Mouse (Mus musculus): ENCODE results near the gene Kcnj9.

DNA sequence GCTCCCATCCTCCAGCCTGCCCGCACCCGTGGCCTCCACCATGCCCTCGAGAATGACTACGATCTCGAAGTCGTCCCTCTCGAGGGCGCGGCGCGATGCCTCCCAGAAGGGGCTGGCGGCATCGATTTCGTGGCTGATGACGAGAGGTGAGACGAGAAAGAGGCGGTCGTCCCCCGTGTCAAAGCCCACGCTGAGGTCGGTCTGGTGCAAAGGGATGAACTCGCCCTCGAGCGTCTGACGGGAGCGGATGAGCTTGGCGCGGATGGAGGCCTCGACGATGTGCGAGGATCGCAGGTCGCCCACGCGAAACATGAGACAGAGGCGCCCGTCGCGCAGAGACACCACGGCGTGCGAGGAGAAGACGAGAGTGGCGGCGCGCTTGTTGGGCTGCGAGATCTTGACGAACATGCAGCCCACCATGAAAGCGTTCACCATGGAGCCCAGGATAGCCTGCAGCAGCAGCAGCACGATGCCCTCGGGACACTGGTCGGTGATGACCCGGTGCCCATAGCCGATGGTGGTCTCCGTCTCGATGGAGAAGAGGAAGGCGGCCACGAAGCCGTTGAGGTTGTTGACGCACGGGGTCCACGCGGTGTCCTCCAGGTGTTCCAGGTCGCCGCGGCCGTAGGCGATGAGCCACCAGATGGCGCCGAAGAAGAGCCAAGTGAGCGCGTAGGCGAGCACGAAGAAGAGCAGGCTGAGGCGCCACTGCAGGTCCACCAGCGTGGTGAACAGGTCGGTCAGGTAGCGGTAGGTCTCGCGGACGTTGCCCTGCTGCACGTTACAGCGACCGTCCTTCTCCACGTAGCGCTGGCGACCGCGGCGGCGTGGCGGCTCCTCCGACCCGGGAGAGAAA lies 3.2 kb downstream of the Kcnj9 start:
- TF ChIP-seq CTCF (IDR thresholded peaks at IDR 0.05; ENCODE audit: low read depth) (peak; percentile 82), EP300 (optimal IDR thresholded peaks at IDR 0.05) (no peak)
